Mouse (Mus musculus) erythroblast, embryonic 14.5 days (primary cell): ENCODE data around the gene Tmtc4. TPM values are rescaled to one million over a fixed set of nuclear protein-coding genes. Genes with fewer than 3 reads are reported as not detected.

Experiments used
- H3K27me3 ChIP-seq: 2 replicates; pipeline ENCODE4 v1.6.1; 2012; ENCODE audit warnings: inconsistent platforms; ENCODE audit not compliant: control insufficient read depth
- H3K36me3 ChIP-seq: 2 replicates; pipeline ENCODE4 v1.6.1; 2012; ENCODE audit warnings: mild to moderate bottlenecking, inconsistent platforms; ENCODE audit not compliant: control insufficient read depth
- H3K4me1 ChIP-seq: 2 replicates; pipeline ENCODE4 v1.6.1; 2012; ENCODE audit warnings: inconsistent platforms; ENCODE audit not compliant: control insufficient read depth
- H3K4me3 ChIP-seq: replicated peaks from 2 replicates; pipeline ENCODE3; 2012; ENCODE audit warnings: moderate library complexity, mild to moderate bottlenecking, inconsistent platforms
- H3K9me3 ChIP-seq: 2 replicates; pipeline ENCODE4 v1.6.1; 2012; ENCODE audit warnings: low read length, inconsistent platforms, mixed read lengths; ENCODE audit not compliant: control insufficient read depth
- GATA1 ChIP-seq: IDR thresholded peaks from 2 replicates; pipeline ENCODE4 v1.6.1; 2012; ENCODE audit warnings: low read length, inconsistent platforms, mixed read lengths
- TAL1 ChIP-seq: IDR thresholded peaks from 3 replicates; pipeline ENCODE4 v1.6.1; 2012; ENCODE audit warnings: low read length, inconsistent platforms, mixed read lengths
- polyA plus RNA-seq: library from polyadenylated mRNA; stranded (reverse); fragments of >175 nt; gene quantifications from 2 replicates; pipeline ENCODE4 v1.2.3, GENCODE M21; 2012

Gene Tmtc4
- polyA plus RNA-seq, 1 experiment = not detected

DNA sequence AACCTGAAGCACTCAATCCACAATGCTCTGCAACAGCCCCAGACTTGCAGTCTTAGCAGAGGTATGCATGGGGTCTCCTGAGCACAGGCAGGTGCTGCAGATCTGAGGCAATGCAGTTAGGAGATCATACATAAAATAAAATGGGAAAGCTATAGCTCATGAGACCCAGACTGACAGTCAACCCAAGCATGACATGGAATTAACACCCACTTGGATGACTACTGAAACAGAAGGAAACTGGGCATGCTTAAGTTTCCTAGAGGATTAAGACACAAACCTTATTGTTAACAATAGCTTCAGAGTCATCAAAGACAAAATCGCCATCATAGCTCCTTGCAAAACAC, 6.1 kb downstream of the Tmtc4 start:
- H3K4me3 ChIP-seq = no peak overlapping the region
- peaks cover 11% of the 10 kb centered on the region for H3K4me1 ChIP-seq
- no peak for TF ChIP-seq GATA1
- TF ChIP-seq TAL1 = no peak
- no peaks in the 10 kb centered on the region for H3K9me3 ChIP-seq
- no peaks in the 10 kb centered on the region; the same call in 1 of the 2 replicates for H3K36me3 ChIP-seq
- H3K27me3 ChIP-seq = peaks cover 10% of the 10 kb centered on the region

DNA sequence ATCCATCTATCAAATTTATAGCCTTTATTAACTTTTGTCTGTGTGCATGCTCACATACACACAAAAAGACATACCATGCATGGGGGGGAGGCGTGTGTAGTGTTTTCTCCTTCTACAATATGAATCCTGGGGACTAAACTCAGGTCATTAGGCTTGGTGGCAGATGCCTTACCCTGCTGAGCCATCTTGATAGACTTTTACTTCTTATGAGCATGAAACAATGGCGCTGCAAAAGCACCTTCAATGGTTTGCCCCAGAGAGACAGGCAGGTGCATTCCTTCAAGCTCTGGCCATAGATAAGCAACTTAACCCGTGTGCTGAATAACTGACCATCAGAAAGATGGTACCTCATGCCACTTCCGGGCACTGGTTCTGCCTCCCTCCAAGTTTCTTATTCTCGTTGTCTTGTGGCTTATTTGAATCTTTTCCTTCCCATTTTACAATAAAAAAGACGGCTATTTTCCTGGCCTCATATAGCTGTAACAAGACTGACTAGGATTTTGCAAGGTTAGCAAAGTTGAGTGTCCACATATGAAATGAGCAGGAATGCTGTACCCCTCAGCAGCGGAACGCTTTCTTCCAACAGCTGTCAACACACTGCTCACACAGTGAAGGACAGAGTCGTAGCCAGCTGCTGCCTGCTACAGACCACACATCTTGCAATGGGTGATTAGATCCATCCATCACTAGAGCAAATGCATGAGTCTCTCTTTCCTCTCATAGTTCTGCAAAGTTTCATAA, 6.6 kb downstream of the Tmtc4 start:
- H3K27me3 ChIP-seq = peaks cover 6% of the 10 kb centered on the region
- H3K4me1 ChIP-seq = peaks cover 5% of the 10 kb centered on the region
- H3K9me3 ChIP-seq = no peaks in the 10 kb centered on the region
- TF ChIP-seq TAL1 = no peak
- no peak for TF ChIP-seq GATA1
- no peaks in the 10 kb centered on the region; the same call in 1 of the 2 replicates for H3K36me3 ChIP-seq
- no peak overlapping the region for H3K4me3 ChIP-seq

DNA sequence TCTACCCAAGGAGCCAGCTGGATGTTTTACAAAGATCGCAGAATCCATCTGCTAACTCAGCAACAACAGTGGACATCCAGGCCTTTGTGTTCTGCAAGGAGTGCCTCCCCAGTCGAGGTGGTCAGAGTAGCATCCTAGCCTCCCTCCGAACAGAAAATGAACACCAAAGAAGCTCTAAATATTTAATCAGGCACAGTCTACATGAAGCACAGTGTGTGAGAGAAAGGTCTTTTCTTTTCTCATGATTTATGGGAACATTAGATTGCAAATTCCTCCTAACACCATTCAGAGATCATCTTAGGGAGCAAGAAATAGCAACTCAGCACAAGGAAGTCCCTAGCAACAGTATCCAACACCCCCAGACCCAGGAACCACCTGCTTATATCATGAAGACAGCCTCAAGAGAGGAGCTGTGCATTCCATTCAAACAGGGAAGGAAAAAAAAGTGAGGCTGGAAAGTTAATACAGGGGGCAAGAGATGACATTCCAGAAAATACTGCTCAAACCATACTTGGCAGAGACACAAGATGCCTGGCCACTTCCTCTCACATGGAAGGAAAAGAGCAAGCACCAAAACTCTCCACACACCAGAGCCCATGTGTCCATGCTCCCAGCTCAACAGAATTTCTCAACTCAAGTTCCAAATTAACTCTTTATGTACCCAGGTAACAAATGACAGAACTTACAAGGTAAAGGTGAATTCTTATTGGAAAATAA, 8.8 kb downstream of the Tmtc4 start:
- Histone ChIP-seq H3K27me3 (no peaks in the 10 kb centered on the region), H3K4me3 (no peak overlapping the region), H3K9me3 (no peaks in the 10 kb centered on the region), H3K4me1 (no peaks in the 10 kb centered on the region), H3K36me3 (peaks cover 5% of the 10 kb centered on the region)
- TF ChIP-seq GATA1 = no peak
- TF ChIP-seq TAL1 = no peak

- no peak overlapping the region for H3K4me3 ChIP-seq
- no peaks in the 10 kb centered on the region for H3K9me3 ChIP-seq
- peaks cover 7% of the 10 kb centered on the region for H3K36me3 ChIP-seq
- no peaks in the 10 kb centered on the region for H3K4me1 ChIP-seq
- TF ChIP-seq TAL1 (no peak), GATA1 (no peak)
- H3K27me3 ChIP-seq = no peaks in the 10 kb centered on the region
Observed at GRCm38 (mm10) chr14:122973091-122973490, 10.7 kb downstream of the Tmtc4 start.

- Histone ChIP-seq H3K27me3 (no peaks in the 10 kb centered on the region), H3K4me1 (no peaks in the 10 kb centered on the region), H3K4me3 (no peak overlapping the region), H3K9me3 (no peaks in the 10 kb centered on the region), H3K36me3 (peaks cover 7% of the 10 kb centered on the region)
- TF ChIP-seq GATA1 (no peak), TAL1 (no peak)
Observed at GRCm38 (mm10) chr14:122968049-122968448, 15.8 kb downstream of the Tmtc4 start.

DNA sequence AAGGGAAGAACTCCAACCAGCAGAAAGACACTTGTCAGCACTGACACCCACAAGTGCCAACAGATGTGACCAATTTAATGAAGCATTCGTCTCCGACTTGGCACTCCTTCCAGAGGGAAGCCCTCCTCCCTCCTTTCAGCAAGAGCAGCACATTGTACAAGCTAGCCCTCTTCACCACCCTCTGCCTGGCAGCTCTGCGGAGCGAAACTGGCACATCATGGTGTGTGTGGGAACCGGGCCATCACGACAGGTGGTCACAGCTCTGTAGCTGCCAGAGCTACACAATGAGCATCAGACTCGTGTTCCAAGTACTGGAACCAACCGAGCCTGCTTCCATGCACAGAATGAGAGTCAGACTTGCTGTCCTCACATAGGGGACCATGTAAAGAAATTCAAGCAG, 25.9 kb downstream of the Tmtc4 start:
- Histone ChIP-seq H3K9me3 (no peaks in the 10 kb centered on the region), H3K4me1 (no peaks in the 10 kb centered on the region), H3K27me3 (no peaks in the 10 kb centered on the region), H3K4me3 (no peak overlapping the region), H3K36me3 (no peaks in the 10 kb centered on the region)
- TF ChIP-seq TAL1 (no peak), GATA1 (no peak)

GRCm38 (mm10) chr14:122953331-122953730, 30.5 kb downstream of the Tmtc4 start:
- Histone ChIP-seq H3K4me3 (no peak overlapping the region), H3K9me3 (no peaks in the 10 kb centered on the region), H3K4me1 (no peaks in the 10 kb centered on the region), H3K27me3 (no peaks in the 10 kb centered on the region), H3K36me3 (no peaks in the 10 kb centered on the region; the same call in 1 of the 2 replicates)
- TF ChIP-seq GATA1 (no peak), TAL1 (no peak)

DNA sequence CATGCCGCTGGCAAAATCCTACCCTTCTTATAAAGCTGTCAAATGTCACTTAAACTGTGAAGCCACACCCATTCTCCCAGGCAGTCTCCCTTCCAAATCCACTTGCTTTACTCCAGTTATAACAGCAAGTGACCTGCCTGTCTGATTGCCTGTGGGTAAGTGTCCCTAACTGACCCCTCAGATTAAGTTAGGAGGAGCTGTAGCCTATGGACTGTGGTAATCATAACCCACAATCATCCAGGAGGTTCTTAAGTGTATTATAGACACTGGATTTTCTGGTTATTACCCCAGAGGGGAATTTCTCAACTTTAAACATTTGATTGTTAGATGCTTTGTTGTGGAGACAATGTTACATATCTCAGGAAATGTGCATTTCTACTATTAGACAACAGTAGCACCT, 31.3 kb downstream of the Tmtc4 start:
- Histone ChIP-seq H3K36me3 (no peaks in the 10 kb centered on the region; the same call in 1 of the 2 replicates), H3K4me1 (no peaks in the 10 kb centered on the region), H3K9me3 (no peaks in the 10 kb centered on the region), H3K4me3 (no peak overlapping the region), H3K27me3 (no peaks in the 10 kb centered on the region)
- TF ChIP-seq TAL1 = no peak
- TF ChIP-seq GATA1 = no peak

GRCm38 (mm10) chr14:122951676-122952445, 32.0 kb downstream of the Tmtc4 start:
- TF ChIP-seq TAL1 (no peak), GATA1 (no peak)
- H3K9me3 ChIP-seq = no peaks in the 10 kb centered on the region
- H3K27me3 ChIP-seq = no peaks in the 10 kb centered on the region
- H3K4me3 ChIP-seq = no peak overlapping the region
- no peaks in the 10 kb centered on the region for H3K4me1 ChIP-seq
- no peaks in the 10 kb centered on the region; the same call in 1 of the 2 replicates for H3K36me3 ChIP-seq
